Mouse (Mus musculus): ENCODE results near the gene Ptprd. TPM values are rescaled to one million over a fixed set of nuclear protein-coding genes. Genes with fewer than 3 reads are reported as not detected.

Ptprd gene
- polyA plus RNA-seq, 1 experiment from 2014 or later, result 31.2 TPM

- 23% methylated on average over 6 of the region's 6 CpGs for WGBS
- H3K4me1 ChIP-seq, result 0 out of 2 replicates have a peak, but pooled peaks cover 7% of the 10 kb centered on the region
- H3K9ac ChIP-seq, result no peak overlapping the region
- no peak for ATAC-seq (ENCODE audit: insufficient number of reproducible peaks, low FRiP score, low TSS enrichment, low read depth)
- no peak overlapping the region for H3K4me3 ChIP-seq
- H3K36me3 ChIP-seq, result no peaks in the 10 kb centered on the region
- H3K27me3 ChIP-seq, result no peaks in the 10 kb centered on the region
- H3K4me2 ChIP-seq, result no peak overlapping the region
- H3K9me3 ChIP-seq, result no peaks in the 10 kb centered on the region
- no peak overlapping the region for H3K27ac ChIP-seq
Observed at GRCm38 (mm10) chr4:76502575-76503278, 1709.0 kb downstream of the Ptprd start.

DNA sequence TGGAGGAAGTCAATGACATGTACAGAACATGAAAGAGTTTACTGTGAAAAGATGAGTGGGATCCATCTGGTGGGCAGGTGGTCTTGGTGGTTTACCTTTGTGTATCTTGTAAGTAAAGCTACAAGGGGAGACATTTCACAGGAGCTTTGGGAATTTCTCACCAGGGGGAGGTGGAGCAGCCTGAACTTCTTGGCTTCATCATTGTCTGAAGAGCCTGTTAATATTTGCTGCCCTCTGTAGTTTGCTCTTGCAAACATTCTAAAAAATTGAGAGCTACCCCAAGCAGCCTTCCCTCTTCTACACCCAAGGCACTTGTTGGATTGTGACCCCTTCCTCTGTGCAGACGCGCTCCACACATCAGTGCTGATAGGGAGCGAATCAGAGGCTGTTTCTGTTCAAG is 1725.9 kb downstream of the Ptprd start:
- Histone ChIP-seq H3K4me2 (no peak overlapping the region), H3K4me1 (peaks cover 4% of the 10 kb centered on the region; the same call in 1 of the 2 replicates), H3K27me3 (no peaks in the 10 kb centered on the region), H3K9ac (no peak overlapping the region), H3K36me3 (no peaks in the 10 kb centered on the region), H3K4me3 (no peak overlapping the region), H3K27ac (no peak overlapping the region), H3K9me3 (no peaks in the 10 kb centered on the region)
- no peak for ATAC-seq (ENCODE audit: insufficient number of reproducible peaks, low FRiP score, low TSS enrichment, low read depth)
- WGBS, result 54% methylated on average over 3 of the region's 3 CpGs

GRCm38 (mm10) chr4:76468366-76469100 is 1743.2 kb downstream of the Ptprd start:
- H3K9me3 ChIP-seq, result no peaks in the 10 kb centered on the region
- no peak overlapping the region for H3K27ac ChIP-seq
- no peaks in the 10 kb centered on the region for H3K27me3 ChIP-seq
- no peak for ATAC-seq (ENCODE audit: insufficient number of reproducible peaks, low FRiP score, low TSS enrichment, low read depth)
- H3K4me3 ChIP-seq, result no peak overlapping the region
- H3K9ac ChIP-seq, result no peak overlapping the region
- no peaks in the 10 kb centered on the region for H3K4me1 ChIP-seq
- WGBS, result 56% methylated on average over 3 of the region's 3 CpGs
- no peak overlapping the region for H3K4me2 ChIP-seq
- no peaks in the 10 kb centered on the region for H3K36me3 ChIP-seq

DNA sequence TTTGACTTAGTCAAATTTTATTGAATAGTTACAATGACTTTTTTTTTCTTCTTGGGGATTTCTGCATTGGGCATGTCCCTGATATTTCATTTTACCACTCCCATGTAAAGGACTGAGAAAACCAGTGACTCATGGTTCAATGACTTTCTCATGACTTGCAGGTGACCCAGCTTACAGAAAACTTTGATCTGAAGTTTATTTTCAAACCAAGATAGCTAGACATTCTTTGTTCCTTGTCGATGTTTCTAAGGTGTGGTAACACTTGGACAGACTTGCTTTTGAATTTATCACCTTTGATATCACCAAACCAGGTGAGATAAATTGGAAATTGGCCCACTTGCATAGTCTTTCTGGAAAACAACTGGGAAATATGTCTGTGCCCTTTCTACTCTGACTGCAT is 1747.1 kb downstream of the Ptprd start:
- H3K9ac ChIP-seq, result no peak overlapping the region
- H3K4me3 ChIP-seq, result no peak overlapping the region
- no peak overlapping the region for H3K27ac ChIP-seq
- 72% methylated on average over 1 of the region's 1 CpGs for WGBS
- H3K36me3 ChIP-seq, result no peaks in the 10 kb centered on the region
- H3K4me2 ChIP-seq, result no peak overlapping the region
- H3K9me3 ChIP-seq, result no peaks in the 10 kb centered on the region
- no peaks in the 10 kb centered on the region for H3K4me1 ChIP-seq
- no peak for ATAC-seq (ENCODE audit: insufficient number of reproducible peaks, low FRiP score, low TSS enrichment, low read depth)
- H3K27me3 ChIP-seq, result no peaks in the 10 kb centered on the region

GRCm38 (mm10) chr4:76461336-76461735 is 1750.4 kb downstream of the Ptprd start:
- no peak for ATAC-seq (ENCODE audit: insufficient number of reproducible peaks, low FRiP score, low TSS enrichment, low read depth)

GRCm38 (mm10) chr4:76460556-76460955 is 1751.2 kb downstream of the Ptprd start:
- no peak for ATAC-seq (ENCODE audit: insufficient number of reproducible peaks, low FRiP score, low TSS enrichment, low read depth)
- H3K4me1 ChIP-seq, result no peaks in the 10 kb centered on the region
- no peak overlapping the region for H3K4me3 ChIP-seq
- H3K27me3 ChIP-seq, result no peaks in the 10 kb centered on the region
- H3K9me3 ChIP-seq, result no peaks in the 10 kb centered on the region
- no peaks in the 10 kb centered on the region for H3K36me3 ChIP-seq
- H3K9ac ChIP-seq, result no peak overlapping the region
- WGBS, result 62% methylated on average over 1 of the region's 1 CpGs
- no peak overlapping the region for H3K27ac ChIP-seq
- no peak overlapping the region for H3K4me2 ChIP-seq

More at GRCm38 (mm10) chr4:76461336-76461735, 1750.4 kb downstream of the Ptprd start:
- no peaks in the 10 kb centered on the region for H3K36me3 ChIP-seq
- no peak overlapping the region for H3K4me2 ChIP-seq
- H3K4me3 ChIP-seq, result no peak overlapping the region
- H3K27ac ChIP-seq, result no peak overlapping the region
- WGBS, result 66% methylated on average over 5 of the region's 5 CpGs
- H3K9me3 ChIP-seq, result no peaks in the 10 kb centered on the region
- H3K4me1 ChIP-seq, result no peaks in the 10 kb centered on the region
- H3K27me3 ChIP-seq, result no peaks in the 10 kb centered on the region
- H3K9ac ChIP-seq, result no peak overlapping the region

GRCm38 (mm10) chr4:76459621-76460020 is 1752.1 kb downstream of the Ptprd start:
- H3K4me2 ChIP-seq, result no peak overlapping the region
- no peak for ATAC-seq (ENCODE audit: insufficient number of reproducible peaks, low FRiP score, low TSS enrichment, low read depth)
- no peaks in the 10 kb centered on the region for H3K4me1 ChIP-seq
- no peak overlapping the region for H3K9ac ChIP-seq
- H3K27me3 ChIP-seq, result no peaks in the 10 kb centered on the region
- H3K36me3 ChIP-seq, result no peaks in the 10 kb centered on the region
- H3K9me3 ChIP-seq, result no peaks in the 10 kb centered on the region
- no peak overlapping the region for H3K27ac ChIP-seq
- no peak overlapping the region for H3K4me3 ChIP-seq

- Histone ChIP-seq H3K4me3 (no peak overlapping the region), H3K36me3 (no peaks in the 10 kb centered on the region), H3K4me2 (no peak overlapping the region), H3K9me3 (no peaks in the 10 kb centered on the region), H3K27ac (no peak overlapping the region), H3K4me1 (0 out of 2 replicates have a peak, but pooled peaks cover 6% of the 10 kb centered on the region), H3K27me3 (no peaks in the 10 kb centered on the region), H3K9ac (no peak overlapping the region)
- WGBS, result 80% methylated on average over 4 of the region's 4 CpGs
- no peak for ATAC-seq (ENCODE audit: insufficient number of reproducible peaks, low FRiP score, low TSS enrichment, low read depth)
Observed at GRCm38 (mm10) chr4:76452286-76452685, 1759.5 kb downstream of the Ptprd start.

DNA sequence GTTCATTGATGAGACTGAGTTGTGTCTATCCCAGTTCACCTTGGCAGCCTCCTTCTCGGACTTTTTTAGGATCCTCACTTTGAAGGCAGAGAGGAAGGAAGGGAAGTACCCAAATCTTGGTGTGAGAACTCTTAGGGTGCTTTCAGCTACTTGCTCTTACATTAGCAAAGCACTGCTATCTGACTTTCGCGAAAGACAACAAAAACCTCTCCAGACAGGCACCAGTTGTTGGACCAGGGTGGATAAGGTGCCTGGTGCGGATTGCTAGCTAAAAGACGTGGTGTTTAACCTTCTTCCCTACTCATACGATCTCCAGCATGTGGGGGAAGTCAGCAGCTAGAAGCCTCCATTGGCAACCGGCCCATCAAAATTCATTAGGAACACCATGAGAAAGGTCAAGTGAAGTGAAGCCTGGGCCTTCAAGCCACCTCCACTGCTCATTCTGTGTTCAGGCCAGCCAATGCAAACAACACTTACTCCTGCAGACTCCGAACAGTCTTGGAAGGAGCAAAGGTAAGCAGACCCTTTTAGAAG is 1760.7 kb downstream of the Ptprd start:
- no peaks in the 10 kb centered on the region for H3K27me3 ChIP-seq
- ATAC-seq (ENCODE audit: insufficient number of reproducible peaks, low FRiP score, low TSS enrichment, low read depth), result no peak
- 42% methylated on average over 8 of the region's 8 CpGs for WGBS
- H3K9me3 ChIP-seq, result no peaks in the 10 kb centered on the region
- peak overlapping the region; percentile 90 for H3K4me3 ChIP-seq
- 0 out of 2 replicates have a peak, but pooled peaks cover 6% of the 10 kb centered on the region for H3K4me1 ChIP-seq
- H3K36me3 ChIP-seq, result no peaks in the 10 kb centered on the region
- H3K9ac ChIP-seq, result no peak overlapping the region
- peak overlapping the region; percentile 75 for H3K4me2 ChIP-seq
- H3K27ac ChIP-seq, result peak overlapping the region; percentile 59; the same call in 1 of the 2 replicates

DNA sequence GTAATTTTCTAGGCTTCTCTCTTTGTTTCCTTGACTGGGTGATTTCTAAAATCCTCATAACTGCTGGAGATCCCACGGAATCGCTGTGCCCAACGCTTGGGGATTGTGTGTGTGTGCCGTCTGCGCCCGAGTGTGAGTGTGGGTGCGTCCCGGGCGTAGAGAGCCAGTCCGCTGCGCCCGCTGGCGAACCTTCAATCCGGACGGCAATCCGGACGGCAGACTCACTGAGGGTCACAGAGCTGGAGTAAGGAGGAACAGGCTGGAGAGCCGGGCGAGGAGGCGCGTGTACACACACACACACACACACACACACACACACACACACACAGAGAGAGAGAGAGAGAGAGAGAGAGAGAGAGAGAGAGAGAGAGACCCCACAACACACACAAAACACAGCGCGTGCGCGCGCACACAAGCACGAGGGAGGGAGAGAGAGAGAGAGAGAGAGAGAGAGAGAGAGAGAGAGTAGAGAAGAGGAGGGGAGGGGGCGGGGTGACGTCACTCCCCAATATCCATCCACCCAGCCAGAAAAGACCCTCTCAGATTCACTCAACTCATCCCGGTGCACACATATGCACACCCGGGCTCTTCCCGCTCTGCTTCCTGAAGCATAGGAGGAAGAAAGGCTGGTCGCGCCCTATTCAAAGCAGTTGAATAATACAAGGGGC is 1761.3 kb downstream of the Ptprd start:
- Histone ChIP-seq H3K4me2 (peak overlapping the region; percentile 75), H3K27ac (peak overlapping the region; percentile 97), H3K36me3 (no peaks in the 10 kb centered on the region), H3K27me3 (no peaks in the 10 kb centered on the region), H3K9ac (peak overlapping the region; percentile 97), H3K9me3 (no peaks in the 10 kb centered on the region), H3K4me1 (0 out of 2 replicates have a peak, but pooled peaks cover 6% of the 10 kb centered on the region), H3K4me3 (peak overlapping the region; percentile 90)
- peak; percentile 75 for ATAC-seq (ENCODE audit: insufficient number of reproducible peaks, low FRiP score, low TSS enrichment, low read depth)
- WGBS, result under 1% methylated on average over 31 of the region's 34 CpGs

DNA sequence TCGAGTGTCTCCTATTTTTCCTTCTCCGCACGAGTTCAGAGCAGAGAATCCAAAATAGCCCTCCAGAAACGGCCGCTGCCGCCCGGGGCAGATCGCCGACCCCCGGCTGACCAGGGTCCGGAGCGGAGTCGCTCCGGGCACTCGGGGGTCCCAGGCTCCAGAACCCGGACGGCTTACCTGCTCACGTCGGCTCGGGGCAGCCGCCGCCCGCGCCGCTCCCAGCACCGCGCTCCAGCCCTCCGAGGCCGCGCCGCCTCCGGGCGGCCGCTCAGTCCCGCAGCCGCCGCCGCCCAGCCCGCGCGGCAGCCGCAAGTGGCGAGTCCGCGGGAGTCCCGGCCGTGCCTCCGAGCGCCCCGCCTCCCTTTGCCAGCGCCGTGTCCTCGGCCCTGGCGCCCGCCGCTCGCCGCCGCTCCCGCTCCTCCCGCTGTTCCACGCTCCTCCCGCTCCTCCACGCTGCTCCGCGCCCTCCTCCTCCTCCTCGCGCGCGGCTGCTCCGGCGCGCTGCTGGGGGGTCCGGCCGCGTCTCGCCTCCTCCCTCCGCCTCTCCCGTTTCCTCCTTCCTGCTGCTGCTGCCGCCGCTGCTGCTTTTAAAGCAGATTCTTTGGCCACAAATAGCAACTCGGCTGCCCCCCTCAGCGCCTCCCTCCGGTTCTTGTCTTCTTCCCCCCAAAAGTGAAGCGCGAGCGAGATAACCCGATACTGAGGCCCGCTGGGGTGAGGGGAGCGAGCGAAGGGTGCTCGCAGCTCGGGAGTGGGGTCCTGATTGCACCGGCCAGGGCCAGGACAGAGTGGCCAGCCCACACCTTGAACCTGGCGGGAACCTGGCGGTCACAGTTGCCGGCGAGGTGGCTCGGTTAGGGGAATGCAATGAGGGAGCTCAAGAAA is 1762.1 kb downstream of the Ptprd start:
- no peaks in the 10 kb centered on the region for H3K36me3 ChIP-seq
- H3K9me3 ChIP-seq, result no peaks in the 10 kb centered on the region
- H3K27ac ChIP-seq, result peak overlapping the region; percentile 97
- H3K9ac ChIP-seq, result peak overlapping the region; percentile 97
- under 1% methylated on average over 96 of the region's 99 CpGs for WGBS
- H3K4me1 ChIP-seq, result 0 out of 2 replicates have a peak, but pooled peaks cover 6% of the 10 kb centered on the region
- ATAC-seq (ENCODE audit: insufficient number of reproducible peaks, low FRiP score, low TSS enrichment, low read depth), result peak; percentile 69
- H3K27me3 ChIP-seq, result no peaks in the 10 kb centered on the region
- peak overlapping the region; percentile 75 for H3K4me2 ChIP-seq
- peak overlapping the region; percentile 90 for H3K4me3 ChIP-seq
